Mouse (Mus musculus): ENCODE results near the gene Ces2b. TPM values are rescaled to one million over a fixed set of nuclear protein-coding genes. Genes with fewer than 3 reads are reported as not detected.
A peak's percentile ranks its signal among the peaks of the same experiment; 100 is the strongest.
"Not testable (repeated sequence)": the region's sequence is repeated elsewhere in the genome, so short reads cannot be mapped to it uniquely, and the experiment has no call there.

Ces2b gene
- total RNA-seq (2021) = under 1 TPM; 0.25 to 0.34 TPM

DNA sequence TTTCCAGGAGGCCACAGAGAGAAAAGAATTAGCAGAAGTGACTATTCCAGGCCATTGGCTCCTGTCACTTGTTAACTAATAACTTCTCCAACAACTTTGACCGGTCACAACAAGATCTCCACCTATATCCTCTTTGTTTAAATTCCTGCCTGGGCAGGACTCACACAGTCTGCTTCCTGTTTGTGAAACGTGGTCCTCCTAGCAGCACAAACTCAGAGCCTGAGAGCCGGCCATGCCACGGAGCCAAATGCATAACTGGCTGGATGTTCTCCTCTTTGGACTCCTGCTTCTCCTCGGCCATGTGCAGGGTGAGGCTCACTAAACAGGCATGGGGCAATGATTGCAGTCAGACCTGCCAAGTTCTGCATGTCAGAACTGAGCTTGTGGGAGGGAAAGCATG is at the start of gene Ces2b:
Ces2b (plus strand) TSS at position 133 of the 400 bp plus-strand sequence.
- DNase-seq = no peak
- intact Hi-C loops (cut with DNase I) = no loop called here

DNA sequence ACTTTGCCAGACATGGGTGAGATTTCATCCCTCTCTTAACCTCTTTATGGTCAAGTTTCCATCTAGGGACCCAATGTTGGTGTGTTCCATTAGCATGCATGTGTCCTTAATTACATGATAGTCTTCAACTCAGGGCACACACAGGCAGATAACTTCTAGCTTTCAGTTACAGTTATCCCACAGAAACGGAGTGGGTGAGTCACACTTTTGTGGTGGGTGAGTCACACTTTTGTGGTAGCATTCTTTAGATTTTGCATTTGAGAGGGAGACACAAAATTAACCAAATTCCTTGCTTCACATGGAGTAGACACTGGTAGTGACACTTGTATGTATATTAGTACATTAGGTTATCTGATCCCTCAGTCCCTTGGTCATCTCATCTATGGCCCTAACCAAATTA is 44.3 kb upstream of the Ces2b start:
- intact Hi-C loops (cut with DNase I) = no loop called here
- no peak for DNase-seq

DNA sequence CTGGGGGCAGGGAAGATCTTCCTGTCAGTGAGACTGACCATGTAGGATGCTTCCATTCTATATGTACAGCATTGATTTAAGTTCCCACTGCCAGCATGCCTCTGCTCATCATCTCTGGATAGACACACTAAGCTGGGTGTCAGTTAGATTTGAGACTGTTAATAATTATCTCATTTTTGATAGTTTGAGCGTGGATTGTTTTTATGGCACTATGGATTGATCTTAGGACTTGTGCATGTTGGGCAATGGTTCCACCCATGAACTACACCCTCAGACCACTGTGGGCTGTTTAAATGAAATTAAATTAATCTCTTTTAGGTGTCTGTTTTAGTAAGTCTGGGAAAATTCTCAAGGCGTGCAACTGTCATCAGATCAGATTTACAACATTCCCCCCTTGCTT is 42.4 kb upstream of the Ces2b start:
- no peak for DNase-seq
- intact Hi-C loops (cut with DNase I) = no loop called here

DNA sequence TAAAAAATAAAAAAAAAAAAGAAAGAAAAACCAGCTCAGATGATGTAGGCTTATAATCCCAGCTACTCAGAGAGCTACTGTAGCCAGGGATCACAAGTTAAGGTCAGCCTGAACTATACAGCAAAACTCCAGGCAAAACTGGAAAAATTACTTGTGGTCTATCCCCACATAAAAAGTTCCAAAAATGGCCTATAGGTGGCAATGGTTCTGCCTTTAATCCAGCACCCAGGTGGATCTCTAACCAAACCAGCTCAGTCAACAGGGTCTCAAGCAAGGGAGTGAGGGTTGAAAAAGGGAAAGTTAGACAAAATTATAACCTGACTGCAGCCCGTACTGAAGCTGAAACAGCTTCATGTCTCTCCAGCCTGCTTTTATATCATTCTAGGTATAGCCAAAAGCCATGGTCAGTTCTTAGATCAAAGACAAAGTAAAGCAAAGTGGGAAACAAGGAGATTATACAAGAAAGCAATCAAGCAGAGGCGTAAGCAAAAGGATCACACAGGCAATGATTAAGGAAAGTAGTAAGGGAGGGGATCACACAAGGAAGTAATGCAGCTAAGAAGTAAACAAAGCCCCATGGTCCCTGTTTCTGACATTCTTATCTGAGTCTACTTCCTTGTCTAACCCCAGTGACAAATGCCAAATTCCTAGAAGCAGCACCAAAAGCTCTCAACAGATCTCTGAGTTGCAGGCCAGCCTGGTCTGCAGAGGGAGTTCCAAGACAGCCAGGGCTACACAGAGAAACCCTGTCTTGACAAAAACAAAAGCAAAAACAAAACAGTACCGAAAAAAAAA is 41.3 kb upstream of the Ces2b start:
- intact Hi-C loops (cut with DNase I) = no loop called here
- DNase-seq = peak; percentile 12 to 47

DNA sequence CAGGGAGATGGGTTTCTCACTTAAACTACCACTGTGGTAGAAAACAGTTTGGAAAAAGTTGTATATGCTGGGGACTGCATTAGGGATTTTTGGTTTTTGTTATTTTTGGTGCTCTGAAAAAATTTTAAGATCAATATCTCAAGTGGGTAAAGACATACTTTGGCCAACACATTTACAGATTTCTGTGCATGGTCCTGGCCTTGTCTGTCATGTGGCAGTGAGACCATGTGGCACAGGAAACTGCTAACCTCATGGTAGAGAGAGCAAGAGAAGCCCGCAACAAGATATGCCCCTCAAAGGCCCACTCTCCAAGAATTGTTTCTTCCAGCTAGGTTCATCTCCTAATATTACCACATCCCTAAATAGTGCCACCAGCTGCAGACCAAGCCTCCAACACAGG is 32.0 kb upstream of the Ces2b start:
- DNase-seq = no peak
- intact Hi-C loops (cut with DNase I) = no loop called here

DNA sequence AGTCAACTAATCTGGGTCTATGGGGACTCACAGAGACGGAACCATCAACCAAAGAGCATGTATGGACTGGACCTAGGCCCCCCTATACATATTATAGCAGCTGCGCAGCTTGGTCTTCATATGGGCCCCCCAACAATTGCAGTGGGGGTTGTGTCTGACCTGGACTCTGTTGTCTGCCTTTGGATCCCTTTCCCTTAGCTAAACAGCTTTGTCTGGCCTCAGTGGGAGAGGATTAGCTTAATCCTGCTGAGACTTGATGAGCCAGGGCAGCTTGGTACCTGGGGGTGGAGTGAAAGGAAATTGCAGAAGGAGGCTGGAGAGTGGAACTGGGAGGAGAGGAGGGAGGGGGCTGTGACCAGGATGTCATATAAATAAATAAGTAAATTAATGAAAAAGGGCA is 25.2 kb upstream of the Ces2b start:
- no peak for DNase-seq
- intact Hi-C loops (cut with DNase I) = no loop called here

DNA sequence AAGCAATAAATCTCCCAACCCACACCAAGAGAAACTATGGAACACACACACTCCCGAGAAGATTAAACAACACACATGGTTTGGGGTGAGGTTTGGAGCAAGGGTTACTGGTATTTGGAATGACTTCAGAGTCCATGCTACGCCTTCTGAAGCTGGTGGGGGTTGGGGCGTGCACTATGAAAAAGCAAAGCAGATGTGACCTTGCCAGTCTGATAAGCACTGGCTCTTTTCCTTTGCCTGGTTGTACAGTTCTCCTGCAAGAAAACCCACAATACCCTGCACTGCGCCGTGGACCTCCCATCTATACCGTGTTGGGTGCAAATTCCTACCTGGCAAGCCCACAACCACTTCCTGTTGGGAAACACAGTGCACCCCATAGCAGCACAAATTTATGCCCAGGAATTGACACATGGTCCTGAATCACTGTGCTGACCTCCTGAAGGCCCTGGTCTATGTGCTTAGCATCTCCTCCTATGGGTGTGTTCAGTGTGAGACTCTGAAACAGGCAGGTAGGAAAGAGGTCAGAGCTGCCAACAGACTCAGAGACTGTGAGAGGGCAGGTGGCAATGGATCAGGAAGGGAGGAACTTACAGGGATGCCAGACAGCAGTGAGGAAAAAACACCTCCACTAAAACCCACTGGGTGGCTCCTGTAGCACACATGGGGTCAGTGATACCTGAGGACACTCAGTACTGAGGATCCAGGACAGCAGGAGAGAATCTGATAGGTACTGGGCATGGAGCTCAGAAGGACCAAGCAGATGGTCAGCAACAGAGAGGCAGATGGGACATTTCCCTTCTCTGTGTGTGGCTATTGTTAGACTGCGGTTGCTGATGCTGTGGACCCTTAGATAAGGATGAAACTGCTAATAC is 22.6 kb upstream of the Ces2b start:
- intact Hi-C loops (cut with DNase I) = no loop called here

DNA sequence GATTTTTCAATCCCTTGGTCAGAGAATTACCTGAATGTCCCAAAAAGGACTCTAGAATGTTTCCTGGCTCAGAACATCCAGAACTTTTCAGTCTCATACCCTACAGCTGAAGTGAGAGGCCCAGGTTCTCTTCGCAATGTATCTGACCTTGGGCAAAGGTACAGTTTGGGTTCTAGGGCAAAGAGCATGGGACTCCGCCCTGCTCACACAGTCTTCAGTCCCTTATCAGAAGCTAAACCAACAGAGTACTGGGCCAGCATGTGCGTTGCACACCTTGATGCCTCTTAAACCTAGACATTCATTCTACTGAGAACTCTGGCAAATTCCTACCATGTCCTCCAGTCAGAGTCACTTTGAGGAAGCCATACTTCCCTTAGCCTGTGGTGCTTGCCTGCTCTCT is 21.9 kb upstream of the Ces2b start:
- intact Hi-C loops (cut with DNase I) = no loop called here

More for the DNA sequence above, 22.6 kb upstream of the Ces2b start:
- DNase-seq = no peak

DNA sequence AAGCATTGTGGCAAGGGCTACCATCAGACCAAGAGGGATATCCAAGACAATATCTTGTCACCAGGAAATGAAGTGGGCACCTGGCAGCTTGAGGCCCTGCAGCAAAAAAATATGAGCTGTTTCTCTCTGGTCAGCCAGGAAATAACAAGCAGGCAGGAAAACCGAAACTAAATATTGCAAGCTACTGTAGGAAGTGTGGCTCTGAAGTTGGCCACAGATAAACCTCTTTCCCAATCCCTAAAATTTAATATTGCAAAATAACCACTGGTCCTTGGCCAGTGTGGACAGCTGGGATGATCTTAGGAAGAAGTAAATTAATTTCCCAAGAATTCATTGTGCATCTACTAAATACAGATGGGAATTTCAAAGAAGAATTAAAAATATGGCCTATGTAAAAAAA is 4.5 kb upstream of the Ces2b start:
- DNase-seq = no peak
- intact Hi-C loops (cut with DNase I) = no loop called here

More for the DNA sequence above, 21.9 kb upstream of the Ces2b start:
- DNase-seq = no peak

DNA sequence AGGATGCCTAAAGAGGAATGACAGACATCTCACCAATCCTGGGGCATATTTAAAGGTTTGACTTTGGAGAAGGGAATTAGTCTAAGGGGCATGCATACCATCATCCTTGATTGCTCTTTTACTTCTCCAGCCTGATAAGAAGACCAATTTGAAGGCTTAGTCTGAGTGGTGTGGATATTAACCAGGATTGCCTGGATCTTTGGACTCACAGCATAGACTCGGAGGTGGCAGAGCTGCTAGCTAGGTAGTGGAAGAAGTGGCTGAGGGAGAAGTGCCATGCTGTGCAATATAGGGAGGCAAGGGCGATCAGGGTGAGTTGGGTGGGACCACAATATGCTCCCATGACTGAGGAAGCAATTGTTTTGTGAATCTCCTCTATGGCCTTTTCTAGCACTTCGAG is 3.2 kb upstream of the Ces2b start:
- intact Hi-C loops (cut with DNase I) = no loop called here

DNA sequence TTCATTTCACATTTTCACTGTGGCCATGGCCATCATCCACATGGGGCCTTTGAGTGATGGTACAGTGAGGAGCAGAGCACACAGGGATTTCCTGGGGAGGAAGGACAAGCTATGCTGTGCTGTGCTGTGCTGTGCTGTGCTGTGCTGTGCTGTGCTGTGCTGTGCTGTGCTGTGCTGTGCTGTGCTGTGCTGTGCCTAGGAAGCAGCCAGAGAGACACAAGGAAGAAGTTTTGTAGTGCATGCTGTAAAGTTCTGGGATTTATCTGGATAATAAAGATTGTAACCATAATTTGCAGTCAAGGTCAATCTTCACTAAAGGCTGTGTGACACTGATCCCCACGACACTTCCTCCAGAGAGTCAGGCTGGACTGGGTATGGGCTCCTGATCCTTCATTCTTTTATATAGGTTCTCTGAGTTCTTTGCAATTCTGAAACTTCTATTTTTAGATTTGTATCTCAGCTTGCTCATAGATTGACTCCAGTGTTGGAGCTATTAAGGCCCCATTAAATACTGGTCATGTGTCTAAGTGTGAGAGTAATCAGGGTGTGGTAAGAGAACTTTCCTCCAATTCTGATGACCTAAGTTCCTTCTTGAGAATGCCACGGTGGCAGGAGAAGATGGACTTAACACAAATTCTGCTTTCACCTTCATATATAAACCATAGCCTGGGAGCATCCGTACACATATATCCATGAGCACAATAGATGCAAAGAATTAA is 10.1 kb downstream of the Ces2b start:
- intact Hi-C loops (cut with DNase I) = no loop called here

More for the DNA sequence above, 3.2 kb upstream of the Ces2b start:
- DNase-seq = no peak

DNA sequence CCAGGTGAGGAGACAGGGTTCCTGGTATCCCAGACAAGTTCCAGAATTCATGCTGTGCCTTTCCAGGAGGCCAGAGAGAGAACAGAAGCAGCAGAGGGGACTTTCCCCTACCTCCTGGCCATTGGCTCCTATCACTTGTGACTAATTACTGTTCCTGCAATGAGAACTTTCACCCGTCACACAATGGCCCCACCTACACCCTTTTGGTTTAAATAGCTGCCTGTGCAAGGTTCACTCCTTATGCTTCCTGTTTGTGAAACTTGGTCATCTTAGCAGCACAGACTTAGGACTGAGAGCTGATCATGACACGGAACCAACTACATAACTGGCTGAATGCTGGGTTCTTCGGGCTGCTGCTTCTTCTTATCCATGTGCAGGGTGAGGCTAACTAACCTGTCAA is 15.5 kb downstream of the Ces2b start, which contains the start of gene Ces2c:
Ces2c (plus strand) TSS at position 238 of the 400 bp plus-strand sequence.
- DNase-seq = no peak
- intact Hi-C loops (cut with DNase I) = no loop called here

More for the DNA sequence above, 10.1 kb downstream of the Ces2b start:
- DNase-seq = no peak

DNA sequence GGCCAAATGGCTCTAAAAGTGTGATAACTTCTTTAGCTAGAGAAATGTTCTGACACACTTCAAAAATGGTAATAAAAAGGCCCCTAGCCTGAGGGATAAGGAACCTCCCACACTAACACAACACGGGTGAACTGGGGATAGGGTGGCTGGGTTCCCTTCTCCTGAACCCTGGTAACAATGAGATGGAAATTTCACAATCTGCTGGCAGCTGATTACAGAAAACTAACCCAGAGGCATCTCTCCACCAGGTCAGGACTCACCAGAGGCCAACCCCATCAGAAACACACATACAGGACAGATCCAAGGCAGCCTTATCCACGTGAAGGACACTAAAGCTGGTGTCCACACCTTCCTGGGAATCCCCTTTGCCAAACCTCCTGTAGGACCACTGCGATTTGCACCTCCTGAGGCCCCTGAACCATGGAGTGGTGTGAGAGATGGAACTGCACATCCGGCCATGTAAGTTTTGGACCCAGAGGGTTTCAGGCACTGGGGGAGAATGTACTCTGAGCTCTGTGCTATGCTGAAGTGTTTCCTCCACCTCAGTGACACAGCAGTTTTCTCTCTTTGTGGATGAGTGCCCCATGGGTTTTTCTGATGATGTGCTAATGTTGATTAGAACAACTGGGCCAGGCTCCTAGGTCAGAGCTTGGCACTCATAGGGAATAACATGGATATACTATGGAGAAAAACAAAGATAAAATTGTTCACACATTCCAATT is 16.5 kb downstream of the Ces2b start:
- intact Hi-C loops (cut with DNase I) = no loop called here
- DNase-seq = no peak

DNA sequence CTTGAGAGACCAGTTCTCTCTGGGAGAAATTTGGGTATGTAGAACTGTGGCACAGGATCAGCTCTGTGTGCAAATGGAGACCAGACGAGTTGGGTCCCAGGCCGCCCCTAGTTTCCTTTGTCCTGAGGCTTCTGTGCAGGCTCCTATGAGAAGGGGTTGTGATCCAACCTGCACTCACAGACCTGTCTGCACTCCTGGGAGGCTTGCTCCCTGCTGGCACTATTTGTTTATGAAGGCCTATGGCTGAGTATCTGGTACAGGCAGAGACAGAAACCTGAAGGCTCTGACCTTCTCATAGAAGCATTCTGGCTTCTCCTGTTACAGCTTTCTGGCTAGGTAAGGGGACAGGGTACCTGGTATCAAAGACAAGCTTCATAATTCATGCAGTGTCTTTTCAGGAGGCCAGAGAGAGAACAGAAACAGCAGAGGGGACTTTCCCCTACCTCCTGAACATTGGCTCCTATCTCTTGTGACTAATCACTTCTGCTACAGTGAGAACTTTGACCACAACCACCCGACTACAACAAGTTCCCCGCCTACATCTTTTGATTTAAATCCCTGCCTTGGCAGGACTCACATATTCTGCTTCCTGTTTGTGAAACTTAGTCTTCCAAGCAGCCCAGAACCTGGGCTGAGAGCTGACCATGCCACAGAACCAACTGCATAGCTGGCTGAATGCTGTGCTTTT is 35.6 kb downstream of the Ces2b start:
- intact Hi-C loops (cut with DNase I) = not testable (repeated sequence)

DNA sequence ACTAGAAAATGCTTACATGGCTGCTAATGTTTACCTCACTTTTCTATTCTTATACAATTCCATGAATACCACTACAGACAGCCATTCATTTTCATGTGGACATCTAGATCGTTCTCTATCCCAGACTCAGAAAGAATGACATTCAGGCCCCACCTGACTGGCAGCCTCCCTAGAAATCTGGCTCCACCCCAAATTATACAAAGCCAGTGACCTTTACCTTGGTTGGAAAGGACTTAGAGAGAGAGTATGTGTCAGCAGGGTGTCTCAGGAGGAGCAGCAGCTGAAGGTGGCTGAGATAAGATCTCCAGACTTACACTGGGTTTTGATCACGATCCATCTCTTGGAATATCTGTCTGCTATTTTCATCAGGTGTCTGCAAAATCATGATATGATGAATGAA is 37.5 kb downstream of the Ces2b start:
- intact Hi-C loops (cut with DNase I); DNase-seq: not testable (repeated sequence)

More for the DNA sequence above, 35.6 kb downstream of the Ces2b start:
- not testable (repeated sequence) for DNase-seq

DNA sequence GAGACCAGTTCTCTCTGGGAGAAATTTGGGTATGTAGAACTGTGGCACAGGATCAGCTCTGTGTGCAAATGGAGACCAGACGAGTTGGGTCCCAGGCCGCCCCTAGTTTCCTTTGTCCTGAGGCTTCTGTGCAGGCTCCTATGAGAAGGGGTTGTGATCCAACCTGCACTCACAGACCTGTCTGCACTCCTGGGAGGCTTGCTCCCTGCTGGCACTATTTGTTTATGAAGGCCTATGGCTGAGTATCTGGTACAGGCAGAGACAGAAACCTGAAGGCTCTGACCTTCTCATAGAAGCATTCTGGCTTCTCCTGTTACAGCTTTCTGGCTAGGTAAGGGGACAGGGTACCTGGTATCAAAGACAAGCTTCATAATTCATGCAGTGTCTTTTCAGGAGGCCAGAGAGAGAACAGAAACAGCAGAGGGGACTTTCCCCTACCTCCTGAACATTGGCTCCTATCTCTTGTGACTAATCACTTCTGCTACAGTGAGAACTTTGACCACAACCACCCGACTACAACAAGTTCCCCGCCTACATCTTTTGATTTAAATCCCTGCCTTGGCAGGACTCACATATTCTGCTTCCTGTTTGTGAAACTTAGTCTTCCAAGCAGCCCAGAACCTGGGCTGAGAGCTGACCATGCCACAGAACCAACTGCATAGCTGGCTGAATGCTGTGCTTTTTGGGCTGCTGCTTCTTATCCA is 55.0 kb downstream of the Ces2b start:
- intact Hi-C loops (cut with DNase I); DNase-seq: not testable (repeated sequence)

All from heart, postnatal 10 days (tissue).